Mouse (Mus musculus): Measurements from ENCODE around the gene Ccr5. TPM values are rescaled to one million over a fixed set of nuclear protein-coding genes. Genes with fewer than 3 reads are reported as not detected.

Ccr5 gene
- 0.45 and 1.0 TPM in 2 replicates for polyA plus RNA-seq (2012; rRNA removed)

GRCm38 (mm10) chr9:124121387-124122184 is at the start of gene Ccr5:
TSS of gene Ccr5 (plus strand) at chr9:124121543.

GRCm38 (mm10) chr9:124101723-124102122 is 19.6 kb upstream of the Ccr5 start, which contains the start of gene Ccr2:
TSS of gene Ccr2 (plus strand) at chr9:124101950.

Other genes with a start within 250 kb of the Ccr5 start
- gene Ccr1, start 152.9 kb upstream of the Ccr5 start, polyA plus RNA-seq (2012; rRNA removed), result 1.1 TPM in 2 replicates
- gene Ccr1l1, start 143.1 kb upstream of the Ccr5 start, polyA plus RNA-seq (2012; rRNA removed), result 0.02 TPM in 1 of 2 replicates, not detected in the other
- 0.03 and 0.05 TPM in 2 replicates for gene Ccr3, start 99.6 kb upstream of the Ccr5 start, polyA plus RNA-seq (2012; rRNA removed)
- 2.3 and 3.6 TPM in 2 replicates for gene Ccr2, start 19.6 kb upstream of the Ccr5 start, polyA plus RNA-seq (2012; rRNA removed)
- gene 2010315B03Rik, start 191.2 kb downstream of the Ccr5 start, polyA plus RNA-seq (2012; rRNA removed), result 2.9 and 3.2 TPM in 2 replicates

Measured in liver, embryonic 14 days (tissue).